Mouse (Mus musculus): ENCODE results near the gene Vwa2. TPM values are rescaled to one million over a fixed set of nuclear protein-coding genes. Genes with fewer than 3 reads are reported as not detected.

Gene Vwa2
- polyA plus RNA-seq, 1 experiment from 2014 or later: 0.35 TPM

DNA sequence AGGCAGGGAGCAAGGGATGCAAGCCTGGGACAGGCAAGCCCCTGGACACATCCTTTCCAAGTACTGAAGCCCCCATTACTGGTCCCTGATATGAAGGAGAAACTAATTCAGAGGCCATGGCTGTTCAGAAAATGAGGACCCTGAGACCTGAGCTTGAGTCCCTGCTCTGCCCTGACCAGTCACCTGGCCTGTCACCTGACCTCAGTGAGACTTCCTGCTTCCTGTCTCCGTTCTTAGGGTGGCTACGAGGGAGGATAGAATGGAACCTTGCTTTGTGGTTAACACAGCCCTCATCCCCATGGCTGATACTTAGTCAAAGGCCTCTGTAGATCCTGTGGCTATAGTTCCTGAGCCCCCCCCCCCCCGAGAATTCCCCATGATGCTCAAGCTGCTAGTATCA lies 30.0 kb downstream of the Vwa2 start:
- H3K4me2 ChIP-seq (ENCODE audit: low read length): no peak overlapping the region
- ATAC-seq: no peak
- no peaks in the 10 kb centered on the region for H3K9me3 ChIP-seq (ENCODE audit: control insufficient read depth, low read length)
- no peak overlapping the region for H3K9ac ChIP-seq (replicated peaks; ENCODE audit: low read depth, low read length)
- no peak overlapping the region for H3K27ac ChIP-seq (ENCODE audit: low read length)
- H3K27me3 ChIP-seq (replicated peaks; ENCODE audit: control insufficient read depth, insufficient read depth, low read length): no peaks in the 10 kb centered on the region
- no peak overlapping the region for H3K4me3 ChIP-seq (replicated peaks; ENCODE audit: low read length)
- H3K36me3 ChIP-seq (ENCODE audit: control insufficient read depth, insufficient read depth): no peaks in the 10 kb centered on the region
- WGBS: 79% methylated on average over 3 of the region's 3 CpGs
- no peaks in the 10 kb centered on the region for H3K4me1 ChIP-seq (replicated peaks; ENCODE audit: control insufficient read depth, insufficient read depth, low read length)

DNA sequence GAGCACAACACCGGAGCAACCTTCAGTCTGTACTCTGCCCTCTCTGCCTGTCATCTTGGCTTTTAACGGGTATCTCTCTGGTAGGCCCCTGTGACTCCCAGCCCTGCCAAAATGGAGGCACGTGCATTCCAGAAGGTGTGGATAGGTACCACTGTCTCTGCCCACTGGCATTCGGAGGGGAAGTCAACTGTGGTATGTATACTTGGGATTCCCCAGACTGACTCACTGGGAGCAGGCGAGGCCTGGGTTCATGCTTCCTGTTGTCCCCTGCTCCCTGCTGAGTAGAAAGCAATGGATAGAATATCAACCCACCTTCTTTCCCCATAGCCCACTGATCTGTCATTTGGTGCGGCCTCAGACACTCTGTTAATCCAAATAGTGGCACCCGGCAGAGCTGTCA lies 31.3 kb downstream of the Vwa2 start:
- H3K4me3 ChIP-seq (replicated peaks; ENCODE audit: low read length): no peak overlapping the region
- H3K4me1 ChIP-seq (replicated peaks; ENCODE audit: control insufficient read depth, insufficient read depth, low read length): no peaks in the 10 kb centered on the region
- no peaks in the 10 kb centered on the region for H3K27me3 ChIP-seq (replicated peaks; ENCODE audit: control insufficient read depth, insufficient read depth, low read length)
- 84% methylated on average over 7 of the region's 7 CpGs for WGBS
- H3K4me2 ChIP-seq (ENCODE audit: low read length): no peak overlapping the region
- no peak for ATAC-seq
- H3K9ac ChIP-seq (replicated peaks; ENCODE audit: low read depth, low read length): no peak overlapping the region
- H3K36me3 ChIP-seq (ENCODE audit: control insufficient read depth, insufficient read depth): no peaks in the 10 kb centered on the region
- H3K9me3 ChIP-seq (ENCODE audit: control insufficient read depth, low read length): no peaks in the 10 kb centered on the region
- H3K27ac ChIP-seq (ENCODE audit: low read length): no peak overlapping the region

DNA sequence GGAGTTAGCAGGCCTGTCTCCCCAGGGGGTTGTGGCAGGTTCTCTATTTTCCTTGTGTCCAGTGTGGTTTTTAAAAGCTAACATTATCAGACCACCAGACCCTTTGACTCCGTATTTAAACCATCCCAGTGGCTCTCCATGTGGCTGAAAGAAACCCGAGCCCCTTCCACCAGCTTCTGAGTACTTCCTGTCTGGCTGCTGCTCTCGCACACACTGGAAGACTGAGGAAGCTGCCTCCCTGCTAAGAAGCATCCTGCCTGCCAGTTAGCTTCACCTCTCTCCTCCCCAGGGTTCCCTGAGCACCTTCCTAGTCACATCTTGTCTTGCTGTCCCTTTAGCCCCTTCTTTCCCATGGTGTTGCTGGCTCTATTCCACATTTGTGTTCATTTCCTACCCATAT lies 33.8 kb downstream of the Vwa2 start:
- 69% methylated on average over 3 of the region's 3 CpGs for WGBS
- no peaks in the 10 kb centered on the region for H3K36me3 ChIP-seq (ENCODE audit: control insufficient read depth, insufficient read depth)
- H3K9me3 ChIP-seq (ENCODE audit: control insufficient read depth, low read length): no peaks in the 10 kb centered on the region
- no peaks in the 10 kb centered on the region for H3K27me3 ChIP-seq (replicated peaks; ENCODE audit: control insufficient read depth, insufficient read depth, low read length)
- H3K4me3 ChIP-seq (replicated peaks; ENCODE audit: low read length): no peak overlapping the region
- H3K27ac ChIP-seq (ENCODE audit: low read length): no peak overlapping the region
- no peaks in the 10 kb centered on the region for H3K4me1 ChIP-seq (replicated peaks; ENCODE audit: control insufficient read depth, insufficient read depth, low read length)
- ATAC-seq: no peak
- H3K4me2 ChIP-seq (ENCODE audit: low read length): no peak overlapping the region
- no peak overlapping the region for H3K9ac ChIP-seq (replicated peaks; ENCODE audit: low read depth, low read length)

DNA sequence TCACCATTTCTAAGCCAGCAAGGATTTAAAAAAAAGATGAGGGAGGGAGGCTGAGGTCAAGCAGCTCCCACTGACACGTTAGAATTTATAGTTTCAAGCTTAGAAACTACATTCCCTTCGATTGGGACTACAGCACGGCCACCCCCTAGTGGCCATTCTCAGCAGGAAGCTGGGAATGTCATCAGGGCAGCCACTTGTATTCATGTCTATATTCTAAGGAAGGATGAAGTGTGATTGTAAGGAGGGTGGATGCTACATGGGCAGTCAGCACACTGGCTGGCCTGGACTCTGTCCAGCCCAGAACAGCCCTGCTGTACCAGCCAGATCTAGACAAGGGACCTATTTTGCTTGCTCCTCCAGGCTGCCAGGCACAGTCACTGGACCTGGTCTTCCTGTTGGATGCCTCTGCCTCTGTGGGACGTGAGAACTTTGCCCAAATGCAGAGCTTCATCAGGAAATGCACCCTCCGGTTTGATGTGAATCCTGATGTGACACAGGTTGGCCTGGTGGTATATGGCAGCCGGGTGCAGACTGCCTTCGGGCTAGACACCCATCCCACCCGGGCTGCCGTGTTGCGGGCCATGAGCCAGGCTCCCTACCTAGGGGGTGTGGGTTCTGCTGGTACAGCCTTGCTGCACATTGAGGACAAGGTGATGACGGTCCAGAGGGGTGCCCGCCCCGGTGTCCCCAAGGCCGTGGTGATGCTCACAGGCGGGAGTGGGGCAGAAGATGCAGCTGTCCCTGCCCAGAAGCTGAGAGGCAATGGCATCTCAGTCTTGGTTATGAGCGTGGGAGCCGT lies 34.6 kb downstream of the Vwa2 start:
- no peak overlapping the region for H3K9ac ChIP-seq (replicated peaks; ENCODE audit: low read depth, low read length)
- no peak overlapping the region for H3K27ac ChIP-seq (ENCODE audit: low read length)
- no peaks in the 10 kb centered on the region for H3K9me3 ChIP-seq (ENCODE audit: control insufficient read depth, low read length)
- H3K4me2 ChIP-seq (ENCODE audit: low read length): no peak overlapping the region
- no peaks in the 10 kb centered on the region for H3K27me3 ChIP-seq (replicated peaks; ENCODE audit: control insufficient read depth, insufficient read depth, low read length)
- peak; percentile 23; the same call in 1 of the 2 replicates for ATAC-seq
- H3K4me1 ChIP-seq (replicated peaks; ENCODE audit: control insufficient read depth, insufficient read depth, low read length): no peaks in the 10 kb centered on the region
- H3K4me3 ChIP-seq (replicated peaks; ENCODE audit: low read length): no peak overlapping the region
- 76% methylated on average over 17 of the region's 17 CpGs for WGBS
- no peaks in the 10 kb centered on the region for H3K36me3 ChIP-seq (ENCODE audit: control insufficient read depth, insufficient read depth)

DNA sequence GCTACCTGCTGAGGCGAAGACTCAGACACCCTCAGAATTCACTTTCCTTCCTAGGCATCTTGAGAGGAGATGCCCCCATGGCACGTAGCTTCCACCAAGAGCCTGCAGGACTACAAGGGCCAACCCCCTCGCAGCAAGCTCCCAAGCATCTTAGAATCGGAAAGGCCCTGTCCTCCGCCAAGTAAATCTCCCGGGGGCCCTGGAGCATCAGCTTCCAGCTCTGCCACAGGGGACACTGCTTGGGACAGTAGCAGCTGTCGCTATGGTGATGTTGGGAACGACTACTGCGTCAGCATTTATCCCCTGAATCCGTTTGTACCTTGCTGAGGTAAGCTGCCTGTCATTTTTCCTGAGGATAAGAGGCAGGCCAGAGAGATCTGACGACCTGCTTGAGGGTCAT lies 36.5 kb downstream of the Vwa2 start:
- WGBS: 64% methylated on average over 11 of the region's 11 CpGs
- ATAC-seq: no peak
- no peak overlapping the region for H3K4me2 ChIP-seq (ENCODE audit: low read length)

DNA sequence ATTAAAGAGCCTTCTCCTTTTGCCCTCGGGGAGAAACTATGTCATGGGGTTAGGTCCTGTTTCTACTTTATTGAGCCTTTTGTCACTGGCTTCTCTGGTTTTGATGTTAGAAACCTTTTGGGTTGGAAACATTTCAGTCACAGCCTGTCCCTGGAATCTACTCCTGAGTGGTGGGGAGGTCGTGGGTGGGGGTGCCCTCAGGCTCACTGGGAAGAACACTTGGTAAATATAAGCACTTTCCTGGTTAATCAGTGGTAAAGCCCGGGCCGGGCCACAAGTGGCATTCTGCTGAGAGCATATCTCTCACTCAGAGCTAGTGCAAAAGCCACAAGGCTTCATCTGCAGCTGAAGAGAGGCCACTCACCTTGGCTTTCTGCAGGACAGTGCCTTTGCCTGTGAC lies 39.7 kb downstream of the Vwa2 start:
- ATAC-seq: no peak
- H3K27ac ChIP-seq (ENCODE audit: low read length): no peak overlapping the region
- 87% methylated on average over 4 of the region's 4 CpGs for WGBS
- H3K4me1 ChIP-seq (replicated peaks; ENCODE audit: control insufficient read depth, insufficient read depth, low read length): no peaks in the 10 kb centered on the region
- no peaks in the 10 kb centered on the region for H3K27me3 ChIP-seq (replicated peaks; ENCODE audit: control insufficient read depth, insufficient read depth, low read length)
- H3K36me3 ChIP-seq (ENCODE audit: control insufficient read depth, insufficient read depth): no peaks in the 10 kb centered on the region
- no peak overlapping the region for H3K9ac ChIP-seq (replicated peaks; ENCODE audit: low read depth, low read length)
- H3K4me3 ChIP-seq (replicated peaks; ENCODE audit: low read length): no peak overlapping the region
- no peak overlapping the region for H3K4me2 ChIP-seq (ENCODE audit: low read length)
- no peaks in the 10 kb centered on the region for H3K9me3 ChIP-seq (ENCODE audit: control insufficient read depth, low read length)

More for the DNA sequence above, 36.5 kb downstream of the Vwa2 start:
- H3K4me1 ChIP-seq (replicated peaks; ENCODE audit: control insufficient read depth, insufficient read depth, low read length): no peaks in the 10 kb centered on the region
- no peak overlapping the region for H3K4me3 ChIP-seq (replicated peaks; ENCODE audit: low read length)
- no peaks in the 10 kb centered on the region for H3K27me3 ChIP-seq (replicated peaks; ENCODE audit: control insufficient read depth, insufficient read depth, low read length)
- no peak overlapping the region for H3K27ac ChIP-seq (ENCODE audit: low read length)
- H3K9me3 ChIP-seq (ENCODE audit: control insufficient read depth, low read length): no peaks in the 10 kb centered on the region
- no peak overlapping the region for H3K9ac ChIP-seq (replicated peaks; ENCODE audit: low read depth, low read length)
- H3K36me3 ChIP-seq (ENCODE audit: control insufficient read depth, insufficient read depth): no peaks in the 10 kb centered on the region

DNA sequence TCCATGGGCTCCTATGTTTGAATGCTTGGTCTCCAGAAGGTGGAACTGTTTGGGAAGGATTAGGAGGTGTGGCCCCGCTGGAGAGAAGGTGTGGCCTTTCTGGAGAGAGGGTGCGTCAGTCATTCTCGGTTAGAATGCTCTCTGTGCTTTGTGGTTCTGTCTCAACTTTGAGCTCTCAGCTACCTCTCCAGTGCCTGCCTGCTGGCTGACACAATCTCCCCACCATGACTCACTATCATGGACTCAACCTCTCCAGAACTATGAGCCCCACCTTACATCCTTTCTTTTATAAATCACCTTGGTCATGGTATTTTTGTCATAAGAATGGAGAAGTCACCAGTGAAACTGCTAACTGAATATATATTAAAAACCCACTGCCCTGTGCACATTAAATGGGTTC lies 40.6 kb downstream of the Vwa2 start:
- Histone ChIP-seq H3K4me1 (replicated peaks; ENCODE audit: control insufficient read depth, insufficient read depth, low read length) (no peaks in the 10 kb centered on the region), H3K36me3 (ENCODE audit: control insufficient read depth, insufficient read depth) (no peaks in the 10 kb centered on the region), H3K4me2 (ENCODE audit: low read length) (no peak overlapping the region), H3K27ac (ENCODE audit: low read length) (no peak overlapping the region), H3K9ac (replicated peaks; ENCODE audit: low read depth, low read length) (no peak overlapping the region), H3K4me3 (replicated peaks; ENCODE audit: low read length) (no peak overlapping the region), H3K27me3 (replicated peaks; ENCODE audit: control insufficient read depth, insufficient read depth, low read length) (no peaks in the 10 kb centered on the region), H3K9me3 (ENCODE audit: control insufficient read depth, low read length) (no peaks in the 10 kb centered on the region)
- WGBS: 98% methylated on average over 3 of the region's 3 CpGs
- no peak for ATAC-seq

DNA sequence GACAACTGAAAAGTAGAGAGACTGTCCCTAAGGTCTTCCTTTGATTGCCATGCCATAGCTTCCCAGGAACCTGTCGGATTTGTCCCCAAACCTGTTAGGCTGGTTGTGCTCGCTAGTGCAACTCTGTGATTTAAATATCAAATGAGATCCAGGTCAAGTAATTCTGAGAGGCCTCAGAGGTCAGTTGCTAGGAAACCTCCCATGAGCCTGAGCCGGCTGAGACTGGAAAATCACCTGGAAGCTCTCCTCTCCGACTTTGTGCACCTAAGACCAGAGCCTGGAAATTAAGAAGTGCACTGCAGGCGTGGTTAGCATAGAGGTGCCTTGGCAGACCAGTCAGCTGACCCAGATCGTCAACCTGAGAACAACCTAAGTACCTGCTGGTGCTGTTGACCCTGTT lies 41.0 kb downstream of the Vwa2 start:
- WGBS: 60% methylated on average over 6 of the region's 6 CpGs
- Histone ChIP-seq H3K4me2 (ENCODE audit: low read length) (no peak overlapping the region), H3K4me3 (replicated peaks; ENCODE audit: low read length) (no peak overlapping the region), H3K36me3 (ENCODE audit: control insufficient read depth, insufficient read depth) (no peaks in the 10 kb centered on the region), H3K27me3 (replicated peaks; ENCODE audit: control insufficient read depth, insufficient read depth, low read length) (no peaks in the 10 kb centered on the region), H3K27ac (ENCODE audit: low read length) (no peak overlapping the region), H3K4me1 (replicated peaks; ENCODE audit: control insufficient read depth, insufficient read depth, low read length) (no peaks in the 10 kb centered on the region), H3K9me3 (ENCODE audit: control insufficient read depth, low read length) (no peaks in the 10 kb centered on the region), H3K9ac (replicated peaks; ENCODE audit: low read depth, low read length) (no peak overlapping the region)
- ATAC-seq: no peak

DNA sequence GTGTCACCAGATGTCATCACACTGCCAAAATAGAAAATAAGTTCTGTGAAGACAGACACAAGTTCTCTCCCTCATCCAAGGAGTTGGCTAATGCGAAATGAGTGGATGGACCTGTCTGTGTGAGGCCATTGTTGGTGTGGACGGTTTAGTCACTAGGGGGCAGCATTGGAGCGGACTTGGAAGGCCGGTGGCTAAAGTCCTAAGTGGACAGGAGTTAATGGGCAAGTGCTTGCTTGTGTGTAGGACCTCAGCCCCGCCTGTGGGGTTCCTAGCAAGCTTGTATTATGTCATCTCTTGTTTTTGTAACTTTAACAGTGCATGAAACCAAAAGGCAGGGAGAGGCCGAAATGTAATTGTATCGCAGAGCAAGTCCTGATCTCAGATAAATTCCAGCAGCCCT lies 45.6 kb downstream of the Vwa2 start:
- WGBS: 27% methylated on average over 7 of the region's 7 CpGs

DNA sequence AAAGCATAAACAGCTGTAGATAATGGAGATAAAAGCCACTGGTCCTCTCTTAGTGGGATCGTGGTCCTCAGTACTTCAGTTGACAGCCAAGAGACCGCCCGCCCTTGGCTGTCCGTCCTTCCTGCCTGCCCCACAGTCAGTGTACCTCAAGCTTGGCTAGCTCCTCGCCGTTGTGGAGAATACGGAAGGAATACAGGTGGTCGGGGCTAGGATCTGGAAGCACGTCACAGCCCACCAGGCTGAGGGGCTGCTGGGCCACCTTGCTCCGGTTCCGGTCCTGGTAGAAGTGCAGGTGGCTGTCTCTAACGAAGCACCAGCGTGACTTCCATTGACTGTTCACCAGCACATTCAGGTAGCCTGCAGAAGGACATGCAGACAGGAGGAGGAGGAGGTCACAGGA lies 46.2 kb downstream of the Vwa2 start:
- WGBS: 92% methylated on average over 13 of the region's 13 CpGs
- no peak for ATAC-seq
- no peak overlapping the region for H3K9ac ChIP-seq (replicated peaks; ENCODE audit: low read depth, low read length)

More for the DNA sequence above, 45.6 kb downstream of the Vwa2 start:
- Histone ChIP-seq H3K4me1 (replicated peaks; ENCODE audit: control insufficient read depth, insufficient read depth, low read length) (no peaks in the 10 kb centered on the region), H3K9me3 (ENCODE audit: control insufficient read depth, low read length) (no peaks in the 10 kb centered on the region), H3K9ac (replicated peaks; ENCODE audit: low read depth, low read length) (no peak overlapping the region), H3K27me3 (replicated peaks; ENCODE audit: control insufficient read depth, insufficient read depth, low read length) (no peaks in the 10 kb centered on the region), H3K4me2 (ENCODE audit: low read length) (no peak overlapping the region), H3K27ac (ENCODE audit: low read length) (no peak overlapping the region), H3K4me3 (replicated peaks; ENCODE audit: low read length) (no peak overlapping the region), H3K36me3 (ENCODE audit: control insufficient read depth, insufficient read depth) (no peaks in the 10 kb centered on the region)
- ATAC-seq: peak; percentile 62; the same call in 1 of the 2 replicates

More for the DNA sequence above, 46.2 kb downstream of the Vwa2 start:
- Histone ChIP-seq H3K36me3 (ENCODE audit: control insufficient read depth, insufficient read depth) (no peaks in the 10 kb centered on the region), H3K4me3 (replicated peaks; ENCODE audit: low read length) (no peak overlapping the region), H3K27me3 (replicated peaks; ENCODE audit: control insufficient read depth, insufficient read depth, low read length) (no peaks in the 10 kb centered on the region), H3K27ac (ENCODE audit: low read length) (no peak overlapping the region), H3K4me2 (ENCODE audit: low read length) (no peak overlapping the region), H3K4me1 (replicated peaks; ENCODE audit: control insufficient read depth, insufficient read depth, low read length) (no peaks in the 10 kb centered on the region), H3K9me3 (ENCODE audit: control insufficient read depth, low read length) (no peaks in the 10 kb centered on the region)

All from forebrain, embryonic 16.5 days (tissue).